Mouse (Mus musculus): ENCODE results near the gene Kmt5a. TPM values are rescaled to one million over a fixed set of nuclear protein-coding genes. Genes with fewer than 3 reads are reported as not detected.
"Not testable (repeated sequence)": the region's sequence is repeated elsewhere in the genome, so short reads cannot be mapped to it uniquely, and the experiment has no call there.

Gene Kmt5a
- polyA plus RNA-seq, 1 experiment from 2014 or later = 37.5 TPM

- no peak overlapping the region for H3K4me3 ChIP-seq
- DNase-seq (ENCODE audit: low spot score) = no peak
- no peak overlapping the region for H3K27ac ChIP-seq (replicated peaks)
- peaks cover 35% of the 10 kb centered on the region for H3K4me1 ChIP-seq
- no peaks in the 10 kb centered on the region for H3K27me3 ChIP-seq (ENCODE audit: low read depth, poor library complexity, severe bottlenecking)
- no peaks in the 10 kb centered on the region for H3K9me3 ChIP-seq (replicated peaks)
- WGBS = 85% methylated on average over 15 of the region's 15 CpGs
- peaks cover 89% of the 10 kb centered on the region for H3K36me3 ChIP-seq
Measured at GRCm38 (mm10) chr5:124496614-124497514, 57.1 kb downstream of the Kmt5a start.

DNA sequence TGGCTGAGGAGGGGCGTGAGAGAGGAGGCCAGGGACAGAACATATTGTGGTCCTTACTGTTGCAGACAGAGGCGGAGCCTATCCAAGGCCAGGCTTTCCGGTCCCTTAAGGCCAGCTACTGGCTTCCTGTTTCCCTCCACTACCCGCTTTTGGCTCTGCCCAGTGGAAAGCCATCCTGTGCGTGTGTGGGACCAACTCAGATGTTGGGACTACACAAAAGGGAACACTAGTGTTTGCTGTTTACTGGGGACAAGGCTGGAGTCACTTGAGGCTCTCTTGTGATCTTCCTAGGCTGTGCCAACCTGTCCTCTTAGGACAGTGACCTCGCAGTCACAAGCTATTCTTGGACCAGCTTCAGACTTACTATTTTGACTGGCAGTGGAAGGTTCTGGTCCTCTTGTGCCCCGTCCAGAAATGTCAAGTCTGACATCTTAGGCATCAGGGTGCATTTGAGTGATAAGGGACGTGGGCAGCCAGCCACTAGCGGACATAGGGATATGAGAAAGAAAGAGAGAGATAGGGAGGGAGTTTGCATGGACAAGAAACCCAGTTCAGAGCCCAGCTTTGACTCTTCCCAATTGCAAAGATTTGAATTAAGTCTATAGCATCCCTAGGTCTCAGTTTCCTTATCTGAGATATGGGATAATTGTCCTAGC is 58.6 kb downstream of the Kmt5a start:
- Histone ChIP-seq H3K4me1 (peaks cover 35% of the 10 kb centered on the region), H3K9me3 (replicated peaks) (no peaks in the 10 kb centered on the region), H3K27ac (replicated peaks) (peak overlapping the region; percentile 9; the same call in 1 of the 2 replicates), H3K4me3 (no peak overlapping the region), H3K27me3 (ENCODE audit: low read depth, poor library complexity, severe bottlenecking) (no peaks in the 10 kb centered on the region), H3K36me3 (peaks cover 89% of the 10 kb centered on the region)
- DNase-seq (ENCODE audit: low spot score) = no peak
- 78% methylated on average over 9 of the region's 9 CpGs for WGBS

GRCm38 (mm10) chr5:124499001-124499400 is 59.3 kb downstream of the Kmt5a start:
- Histone ChIP-seq H3K4me1 (peaks cover 35% of the 10 kb centered on the region), H3K27ac (replicated peaks) (no peak overlapping the region; the same call in 1 of the 2 replicates), H3K9me3 (replicated peaks) (no peaks in the 10 kb centered on the region), H3K4me3 (no peak overlapping the region), H3K27me3 (ENCODE audit: low read depth, poor library complexity, severe bottlenecking) (no peaks in the 10 kb centered on the region), H3K36me3 (peaks cover 89% of the 10 kb centered on the region)
- 31% methylated on average over 5 of the region's 5 CpGs for WGBS
- peak; percentile 61 for DNase-seq (ENCODE audit: low spot score)

DNA sequence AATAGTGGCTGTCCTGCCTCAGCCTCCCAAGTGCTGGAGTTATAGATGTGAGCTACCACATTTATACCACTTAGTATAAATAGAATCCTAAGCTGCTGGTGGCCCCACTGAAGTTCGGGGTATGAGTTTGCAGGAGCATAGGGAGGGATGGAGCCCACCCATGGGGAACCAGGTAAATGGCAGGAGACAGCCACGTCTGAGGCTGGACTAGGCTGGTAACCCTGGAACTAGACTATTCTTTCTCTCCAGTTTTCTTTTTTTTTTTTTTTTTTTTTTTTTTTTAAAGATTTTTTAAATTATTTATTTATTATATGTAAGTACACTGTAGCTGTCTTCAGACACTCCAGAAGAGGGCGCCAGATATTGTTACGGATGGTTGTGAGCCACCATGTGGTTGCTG is 60.3 kb downstream of the Kmt5a start:
- not testable (repeated sequence) for H3K4me3 ChIP-seq; H3K27ac ChIP-seq (replicated peaks); H3K9me3 ChIP-seq (replicated peaks); H3K27me3 ChIP-seq (ENCODE audit: low read depth, poor library complexity, severe bottlenecking); DNase-seq (ENCODE audit: low spot score)
- WGBS = 83% methylated on average over 4 of the region's 4 CpGs
- Histone ChIP-seq H3K4me1 (peaks cover 34% of the 10 kb centered on the region), H3K36me3 (peaks cover 88% of the 10 kb centered on the region)

DNA sequence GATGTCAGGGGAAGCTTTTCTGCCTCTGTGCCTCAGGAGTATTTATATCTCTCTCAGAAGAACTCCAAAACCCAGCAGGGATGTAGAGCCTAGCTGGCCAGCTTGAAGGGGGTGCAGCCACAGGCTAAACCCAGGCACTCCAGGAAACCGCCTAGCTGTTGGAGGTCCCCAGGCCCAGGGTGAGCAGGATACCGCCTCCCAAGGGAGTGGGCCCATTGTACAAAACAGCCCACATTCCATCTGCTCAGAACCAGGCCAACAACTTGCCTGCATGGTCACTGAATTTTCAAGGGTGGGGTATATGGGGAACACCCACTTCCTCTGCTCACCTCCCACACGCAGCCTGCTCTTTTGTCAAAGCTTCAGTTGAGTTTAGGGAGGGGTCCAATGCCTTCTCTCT is 60.8 kb downstream of the Kmt5a start:
- Histone ChIP-seq H3K4me1 (peaks cover 29% of the 10 kb centered on the region), H3K36me3 (peaks cover 88% of the 10 kb centered on the region), H3K9me3 (replicated peaks) (no peaks in the 10 kb centered on the region), H3K27me3 (ENCODE audit: low read depth, poor library complexity, severe bottlenecking) (no peaks in the 10 kb centered on the region), H3K4me3 (no peak overlapping the region), H3K27ac (replicated peaks) (no peak overlapping the region)
- 98% methylated on average over 3 of the region's 3 CpGs for WGBS
- DNase-seq (ENCODE audit: low spot score) = no peak

DNA sequence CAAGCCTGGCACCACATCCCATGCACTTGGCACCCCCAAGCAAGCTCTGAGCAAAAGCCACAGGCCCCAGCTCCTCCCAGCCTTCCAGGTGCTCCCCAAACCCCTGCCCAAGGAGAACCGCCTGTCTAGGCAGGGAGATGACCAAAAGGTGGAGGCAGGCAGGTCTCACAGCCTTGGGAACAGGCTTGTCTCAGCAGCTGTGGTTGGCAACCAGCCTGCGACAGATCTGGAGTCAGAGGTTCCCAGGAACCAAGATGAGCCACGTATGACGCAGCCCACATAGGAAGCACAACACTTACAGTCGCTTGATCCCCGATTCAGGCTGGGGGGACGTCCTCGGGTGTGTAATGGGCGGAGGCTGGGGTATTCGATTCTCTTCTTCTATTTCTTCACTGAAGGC is 61.8 kb downstream of the Kmt5a start:
- no peaks in the 10 kb centered on the region for H3K27me3 ChIP-seq (ENCODE audit: low read depth, poor library complexity, severe bottlenecking)
- H3K27ac ChIP-seq (replicated peaks) = no peak overlapping the region
- WGBS = 93% methylated on average over 10 of the region's 10 CpGs
- peaks cover 87% of the 10 kb centered on the region for H3K36me3 ChIP-seq
- no peak overlapping the region for H3K4me3 ChIP-seq
- DNase-seq (ENCODE audit: low spot score) = no peak
- H3K4me1 ChIP-seq = peaks cover 19% of the 10 kb centered on the region
- H3K9me3 ChIP-seq (replicated peaks) = no peaks in the 10 kb centered on the region

GRCm38 (mm10) chr5:124503742-124504141 is 64.0 kb downstream of the Kmt5a start:
- Histone ChIP-seq H3K27me3 (ENCODE audit: low read depth, poor library complexity, severe bottlenecking) (no peaks in the 10 kb centered on the region), H3K36me3 (peaks cover 87% of the 10 kb centered on the region), H3K27ac (replicated peaks) (no peak overlapping the region), H3K4me3 (no peak overlapping the region), H3K4me1 (peaks cover 9% of the 10 kb centered on the region), H3K9me3 (replicated peaks) (no peaks in the 10 kb centered on the region)
- 66% methylated on average over 14 of the region's 14 CpGs for WGBS
- no peak for DNase-seq (ENCODE audit: low spot score)

DNA sequence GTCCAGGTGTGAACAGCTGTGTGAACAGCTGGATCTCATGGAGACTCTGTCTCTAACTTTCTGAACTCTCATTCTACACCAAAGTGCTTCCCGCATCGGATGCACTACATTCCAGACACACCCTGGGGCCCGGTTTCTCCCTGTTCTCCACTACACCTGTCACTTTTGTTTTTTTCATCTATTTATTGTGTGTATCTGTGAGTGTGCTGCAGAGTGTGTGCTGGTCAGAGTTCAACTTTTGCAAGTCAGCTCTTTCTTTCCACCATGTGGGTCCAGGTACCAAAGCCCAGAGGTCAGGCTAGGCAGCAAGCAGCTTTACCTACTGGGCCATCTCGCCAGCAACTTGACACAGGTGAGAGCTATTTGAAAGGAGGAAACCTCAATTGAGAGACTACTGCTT is 65.5 kb downstream of the Kmt5a start:
- Histone ChIP-seq H3K27ac (replicated peaks) (no peak overlapping the region), H3K4me1 (no peaks in the 10 kb centered on the region), H3K9me3 (replicated peaks) (no peaks in the 10 kb centered on the region), H3K4me3 (no peak overlapping the region), H3K36me3 (peaks cover 96% of the 10 kb centered on the region), H3K27me3 (ENCODE audit: low read depth, poor library complexity, severe bottlenecking) (no peaks in the 10 kb centered on the region)
- WGBS = 95% methylated on average over 4 of the region's 4 CpGs
- no peak for DNase-seq (ENCODE audit: low spot score)

- H3K27ac ChIP-seq (replicated peaks) = no peak overlapping the region
- no peaks in the 10 kb centered on the region for H3K9me3 ChIP-seq (replicated peaks)
- no peak overlapping the region for H3K4me3 ChIP-seq
- no peaks in the 10 kb centered on the region for H3K4me1 ChIP-seq
- no peaks in the 10 kb centered on the region for H3K27me3 ChIP-seq (ENCODE audit: low read depth, poor library complexity, severe bottlenecking)
- WGBS = 86% methylated on average over 10 of the region's 10 CpGs
- DNase-seq (ENCODE audit: low spot score) = no peak
- peaks cover 96% of the 10 kb centered on the region for H3K36me3 ChIP-seq
Measured at GRCm38 (mm10) chr5:124506731-124507359, 67.1 kb downstream of the Kmt5a start.

DNA sequence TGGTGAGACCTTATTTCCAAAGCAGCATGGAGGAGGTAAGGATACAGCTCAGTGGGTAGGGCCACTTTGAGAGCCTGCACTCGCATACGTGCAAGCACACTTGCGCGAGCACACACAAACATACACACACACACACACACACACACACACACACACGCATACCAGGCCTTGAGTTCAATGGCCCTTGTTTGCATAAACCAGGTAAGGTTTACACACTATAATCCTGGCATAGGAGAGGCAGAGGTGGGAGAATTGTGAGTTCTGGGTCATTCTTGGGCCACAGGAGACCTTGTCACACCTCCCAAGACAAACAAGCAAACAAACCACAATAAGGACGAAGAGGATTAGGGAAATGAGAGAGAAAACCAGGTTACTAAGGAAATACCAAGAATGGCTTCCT is 69.5 kb downstream of the Kmt5a start:
- H3K4me1 ChIP-seq = no peaks in the 10 kb centered on the region
- H3K36me3 ChIP-seq = peaks cover 96% of the 10 kb centered on the region
- no peaks in the 10 kb centered on the region for H3K27me3 ChIP-seq (ENCODE audit: low read depth, poor library complexity, severe bottlenecking)
- no peak overlapping the region for H3K4me3 ChIP-seq
- no peak for DNase-seq (ENCODE audit: low spot score)
- WGBS = 92% methylated on average over 6 of the region's 6 CpGs
- no peak overlapping the region for H3K27ac ChIP-seq (replicated peaks)
- H3K9me3 ChIP-seq (replicated peaks) = no peaks in the 10 kb centered on the region

DNA sequence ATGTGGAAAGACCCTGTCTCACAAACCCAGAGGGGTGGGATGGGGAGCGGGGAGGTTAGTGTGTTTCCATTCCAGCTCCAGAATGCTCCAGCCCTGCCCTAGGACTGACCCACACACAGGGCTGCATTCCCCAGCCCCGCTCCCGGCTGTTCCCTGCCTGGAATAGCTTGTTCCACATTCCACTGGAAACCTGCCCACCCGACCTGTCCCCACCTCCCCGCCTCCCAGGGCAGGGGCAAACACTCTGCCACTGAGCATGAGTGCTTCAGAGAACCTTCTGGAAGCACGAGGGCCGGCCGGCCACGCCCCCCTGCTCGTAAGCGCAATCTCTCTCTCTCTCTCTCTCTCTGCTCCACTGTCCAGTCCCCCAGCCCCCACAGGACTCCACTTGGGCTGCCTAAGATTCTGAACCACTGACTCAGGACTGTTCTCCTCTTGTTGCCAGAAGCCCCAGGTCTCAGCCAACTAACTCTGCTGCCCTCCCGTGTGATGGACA is 70.1 kb downstream of the Kmt5a start:
- Histone ChIP-seq H3K36me3 (peaks cover 96% of the 10 kb centered on the region), H3K9me3 (replicated peaks) (no peaks in the 10 kb centered on the region), H3K27ac (replicated peaks) (no peak overlapping the region), H3K27me3 (ENCODE audit: low read depth, poor library complexity, severe bottlenecking) (no peaks in the 10 kb centered on the region), H3K4me3 (no peak overlapping the region), H3K4me1 (no peaks in the 10 kb centered on the region)
- WGBS = 80% methylated on average over 12 of the region's 12 CpGs
- no peak for DNase-seq (ENCODE audit: low spot score)

- Histone ChIP-seq H3K9me3 (replicated peaks) (no peaks in the 10 kb centered on the region), H3K27me3 (ENCODE audit: low read depth, poor library complexity, severe bottlenecking) (no peaks in the 10 kb centered on the region), H3K4me1 (no peaks in the 10 kb centered on the region), H3K4me3 (no peak overlapping the region), H3K36me3 (peaks cover 96% of the 10 kb centered on the region), H3K27ac (replicated peaks) (no peak overlapping the region)
- WGBS = 88% methylated on average over 10 of the region's 10 CpGs
- DNase-seq (ENCODE audit: low spot score) = no peak
Measured at GRCm38 (mm10) chr5:124510536-124511050, 70.9 kb downstream of the Kmt5a start.

Data from midbrain, embryonic 10.5 days (tissue).